Mouse (Mus musculus) heart, embryonic 11.5 days (tissue): ENCODE measurements around the gene Jazf1. TPM values are rescaled to one million over a fixed set of nuclear protein-coding genes. Genes with fewer than 3 reads are reported as not detected.

ENCODE experiments used
- ATAC-seq: fragments of 200-750 bp; cut with Nextera tagmentation; replicated peaks from 2 replicates; pipeline ENCODE4 v1.8.0; 2017; ENCODE audit warnings: moderate library complexity; ENCODE audit not compliant: insufficient number of reproducible peaks, low FRiP score, low TSS enrichment
- H3K27ac ChIP-seq: fragments of 300-500 bp; sonication (generic); 2 replicates; pipeline ENCODE4 v1.5.1; 2014; ENCODE audit warnings: mild to moderate bottlenecking, low read depth, low read length
- H3K27me3 ChIP-seq: fragments of 300-500 bp; sonication (generic); 2 replicates; pipeline ENCODE4 v1.6.1; 2014; ENCODE audit warnings: mild to moderate bottlenecking, low read length, mixed read lengths; ENCODE audit not compliant: control insufficient read depth, insufficient read depth
- H3K36me3 ChIP-seq: fragments of 300-500 bp; sonication (generic); 2 replicates; pipeline ENCODE4 v1.6.1; 2014; ENCODE audit warnings: mild to moderate bottlenecking, low read length, moderate library complexity, mixed read lengths; ENCODE audit not compliant: control insufficient read depth, insufficient read depth
- H3K4me1 ChIP-seq: fragments of 300-500 bp; sonication (generic); 2 replicates; pipeline ENCODE4 v1.6.1; 2014; ENCODE audit warnings: low read length; ENCODE audit not compliant: control insufficient read depth, insufficient read depth
- H3K4me2 ChIP-seq: fragments of 300-500 bp; sonication (generic); 2 replicates; pipeline ENCODE4 v1.6.1; 2014; ENCODE audit warnings: mild to moderate bottlenecking, moderate library complexity
- H3K4me3 ChIP-seq: fragments of 300-500 bp; sonication (generic); 2 replicates; pipeline ENCODE4 v1.5.1; 2014; ENCODE audit warnings: low read depth, low read length
- H3K9ac ChIP-seq: fragments of 300-500 bp; sonication (generic); 2 replicates; pipeline ENCODE4 v1.6.1; 2014; ENCODE audit warnings: mild to moderate bottlenecking, low read depth, low read length, moderate library complexity
- H3K9me3 ChIP-seq: fragments of 300-500 bp; sonication (generic); replicated peaks from 2 replicates; pipeline ENCODE4 v1.6.1; 2016; ENCODE audit warnings: low read length; ENCODE audit not compliant: control insufficient read depth
- whole genome bisulfite sequencing: fragments of 180-500 bp; shearing (Covaris S2); extraction: QIAGEN DNeasy Blood & Tissue Kit; methylation state at CpG from one replicate; pipeline ENCODE4 v1.1.7; 2014; ENCODE audit not compliant: insufficient replicate concordance; 5-methylcytosine and 5-hydroxymethylcytosine counted together
- polyA plus RNA-seq: library from polyadenylated mRNA; unstranded; fragments of >200 nt; fragmentation: Nextera tagmentation; extraction: Ambion mirVana; gene quantifications from 2 replicates; pipeline ENCODE4 v1.2.1, GENCODE M21; 2014

Gene Jazf1
- polyA plus RNA-seq, 1 experiment from 2014 or later: 11.5 TPM

GRCm38 (mm10) chr6:52957730-52958129 lies 110.7 kb downstream of the Jazf1 start:
- H3K27ac ChIP-seq: no peak overlapping the region
- no peaks in the 10 kb centered on the region for H3K27me3 ChIP-seq
- H3K9me3 ChIP-seq: no peaks in the 10 kb centered on the region
- ATAC-seq: no peak
- H3K4me2 ChIP-seq: no peak overlapping the region
- H3K9ac ChIP-seq: no peak overlapping the region
- peaks cover 11% of the 10 kb centered on the region; the same call in 1 of the 2 replicates for H3K4me1 ChIP-seq
- WGBS: 14% methylated on average over 4 of the region's 4 CpGs
- no peak overlapping the region for H3K4me3 ChIP-seq
- H3K36me3 ChIP-seq: no peaks in the 10 kb centered on the region

DNA sequence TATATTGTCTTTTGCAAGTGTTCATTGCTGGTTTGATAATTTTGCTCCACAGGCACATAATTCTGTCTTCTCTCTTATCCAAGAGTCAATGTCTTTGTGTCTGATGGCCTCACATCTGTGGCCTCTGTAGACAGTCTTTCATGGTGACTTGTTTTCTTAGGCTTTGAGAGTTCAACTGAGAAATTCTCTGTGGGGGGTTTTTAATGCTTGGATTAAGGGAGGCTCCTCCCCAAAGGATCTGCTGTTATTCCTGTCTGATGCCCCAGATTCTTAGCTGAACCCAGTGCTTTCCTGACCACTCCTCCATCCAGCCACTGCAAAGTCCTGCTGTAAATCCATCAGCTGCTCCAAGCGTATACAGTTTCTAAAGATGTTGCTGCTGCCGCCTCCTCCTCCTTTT lies 112.3 kb downstream of the Jazf1 start:
- 85% methylated on average over 2 of the region's 2 CpGs for WGBS
- Histone ChIP-seq H3K4me3 (no peak overlapping the region), H3K36me3 (no peaks in the 10 kb centered on the region), H3K4me1 (peaks cover 6% of the 10 kb centered on the region; the same call in 1 of the 2 replicates), H3K27me3 (no peaks in the 10 kb centered on the region), H3K9me3 (no peaks in the 10 kb centered on the region), H3K4me2 (no peak overlapping the region), H3K9ac (no peak overlapping the region), H3K27ac (no peak overlapping the region)
- ATAC-seq: no peak

DNA sequence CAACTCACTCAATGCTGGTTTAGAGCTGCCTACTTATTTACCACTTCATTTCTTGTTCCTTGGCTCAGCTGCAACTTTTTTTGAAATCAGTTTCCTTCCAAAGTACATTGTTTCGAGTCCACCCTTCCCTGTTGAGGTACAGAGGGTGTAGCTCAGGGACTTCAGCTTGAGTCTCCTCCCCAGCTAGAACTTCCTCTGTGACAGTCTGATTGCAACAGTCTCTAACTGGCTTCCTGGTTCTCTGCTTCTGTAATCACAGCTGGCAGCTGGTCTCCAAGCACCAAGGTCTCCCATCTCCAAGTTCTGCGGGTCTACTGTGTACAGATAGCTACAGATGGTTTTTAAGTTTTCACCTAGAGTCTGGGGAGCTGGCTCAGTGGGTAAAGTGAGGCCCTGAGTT lies 113.1 kb downstream of the Jazf1 start:
- H3K9ac ChIP-seq: no peak overlapping the region
- no peak overlapping the region for H3K4me2 ChIP-seq
- no peak overlapping the region for H3K4me3 ChIP-seq
- WGBS: 73% methylated on average over 2 of the region's 2 CpGs
- H3K27me3 ChIP-seq: no peaks in the 10 kb centered on the region
- H3K36me3 ChIP-seq: no peaks in the 10 kb centered on the region
- H3K4me1 ChIP-seq: peaks cover 12% of the 10 kb centered on the region
- ATAC-seq: no peak
- H3K27ac ChIP-seq: no peak overlapping the region
- no peaks in the 10 kb centered on the region for H3K9me3 ChIP-seq

- Histone ChIP-seq H3K9ac (no peak overlapping the region), H3K36me3 (no peaks in the 10 kb centered on the region), H3K4me1 (peaks cover 10% of the 10 kb centered on the region), H3K27me3 (no peaks in the 10 kb centered on the region), H3K9me3 (no peaks in the 10 kb centered on the region), H3K4me2 (no peak overlapping the region), H3K4me3 (no peak overlapping the region), H3K27ac (no peak overlapping the region)
- no peak for ATAC-seq
- 92% methylated on average over 3 of the region's 3 CpGs for WGBS
Measured at GRCm38 (mm10) chr6:52954861-52955260, 113.6 kb downstream of the Jazf1 start.

GRCm38 (mm10) chr6:52954441-52954840 lies 114.0 kb downstream of the Jazf1 start:
- no peaks in the 10 kb centered on the region for H3K9me3 ChIP-seq
- H3K4me3 ChIP-seq: no peak overlapping the region
- no peak for ATAC-seq
- H3K27ac ChIP-seq: no peak overlapping the region
- no peak overlapping the region for H3K9ac ChIP-seq
- H3K36me3 ChIP-seq: no peaks in the 10 kb centered on the region
- peaks cover 13% of the 10 kb centered on the region for H3K4me1 ChIP-seq
- H3K27me3 ChIP-seq: no peaks in the 10 kb centered on the region
- H3K4me2 ChIP-seq: no peak overlapping the region
- WGBS: 73% methylated on average over 9 of the region's 9 CpGs

GRCm38 (mm10) chr6:52952526-52952900 lies 115.9 kb downstream of the Jazf1 start:
- H3K4me1 ChIP-seq: peaks cover 15% of the 10 kb centered on the region
- H3K27ac ChIP-seq: no peak overlapping the region
- no peak overlapping the region for H3K4me2 ChIP-seq
- H3K27me3 ChIP-seq: no peaks in the 10 kb centered on the region
- no peak overlapping the region for H3K9ac ChIP-seq
- WGBS: 73% methylated on average over 8 of the region's 8 CpGs
- H3K36me3 ChIP-seq: no peaks in the 10 kb centered on the region
- H3K9me3 ChIP-seq: no peaks in the 10 kb centered on the region
- no peak overlapping the region for H3K4me3 ChIP-seq
- ATAC-seq: no peak

DNA sequence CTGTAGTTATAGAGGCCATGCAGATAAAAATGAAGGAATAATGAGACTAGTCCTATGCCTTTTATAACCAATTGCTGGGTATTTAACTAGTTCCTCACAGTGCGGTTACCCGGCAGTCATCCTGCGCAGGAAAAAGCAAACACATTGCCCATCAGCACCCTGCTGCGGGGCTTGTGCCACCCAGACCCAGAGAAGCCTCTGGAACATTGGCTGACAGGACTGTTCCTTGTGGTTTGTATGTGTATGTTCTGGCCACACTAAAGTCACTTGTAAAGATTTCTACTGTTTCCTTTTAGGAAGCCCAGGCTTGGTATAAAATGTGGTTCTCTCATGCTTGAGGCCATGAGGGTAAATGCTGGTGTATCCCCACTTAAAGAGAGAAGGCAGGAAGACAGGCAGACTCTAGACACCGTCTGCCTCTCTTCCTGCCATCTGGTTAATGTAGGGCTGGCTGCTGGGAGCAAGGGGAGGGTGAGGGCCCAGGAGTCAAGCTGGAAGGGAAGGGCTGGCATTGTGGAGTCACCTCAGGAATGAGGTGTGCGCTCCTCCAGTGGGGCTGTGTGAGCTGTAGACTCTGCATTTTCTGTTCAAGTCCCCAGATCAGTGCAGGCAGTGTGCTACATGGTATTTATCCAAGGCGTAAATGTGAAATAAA lies 116.4 kb downstream of the Jazf1 start:
- H3K36me3 ChIP-seq: no peaks in the 10 kb centered on the region
- no peak overlapping the region for H3K9ac ChIP-seq
- H3K4me2 ChIP-seq: no peak overlapping the region
- 65% methylated on average over 7 of the region's 7 CpGs for WGBS
- no peaks in the 10 kb centered on the region for H3K27me3 ChIP-seq
- H3K4me1 ChIP-seq: peaks cover 15% of the 10 kb centered on the region
- no peaks in the 10 kb centered on the region for H3K9me3 ChIP-seq
- no peak for ATAC-seq
- H3K4me3 ChIP-seq: no peak overlapping the region
- no peak overlapping the region for H3K27ac ChIP-seq

DNA sequence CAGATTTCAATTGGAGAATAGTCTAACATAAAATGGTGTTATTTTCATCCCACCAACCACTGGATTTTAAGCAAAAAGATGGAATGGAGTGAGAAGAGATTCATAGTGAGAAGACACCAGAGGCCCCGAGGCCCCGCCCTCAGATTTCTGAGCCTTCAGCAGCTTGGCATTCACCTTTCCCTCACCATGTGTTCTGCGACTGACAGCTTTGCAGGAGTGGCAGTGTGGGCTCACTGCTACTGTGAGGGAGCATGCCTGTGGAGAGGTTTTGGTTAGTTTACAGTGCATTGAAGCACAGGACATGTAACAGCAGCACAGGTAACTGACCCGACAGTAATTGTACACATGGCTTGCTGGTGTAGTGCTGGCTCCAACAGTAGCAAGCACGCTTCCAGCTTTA lies 118.1 kb downstream of the Jazf1 start:
- 69% methylated on average over 5 of the region's 5 CpGs for WGBS
- Histone ChIP-seq H3K9me3 (no peaks in the 10 kb centered on the region), H3K4me3 (no peak overlapping the region), H3K27me3 (no peaks in the 10 kb centered on the region), H3K4me2 (no peak overlapping the region), H3K4me1 (peaks cover 15% of the 10 kb centered on the region), H3K9ac (no peak overlapping the region), H3K36me3 (no peaks in the 10 kb centered on the region), H3K27ac (no peak overlapping the region)
- ATAC-seq: no peak

DNA sequence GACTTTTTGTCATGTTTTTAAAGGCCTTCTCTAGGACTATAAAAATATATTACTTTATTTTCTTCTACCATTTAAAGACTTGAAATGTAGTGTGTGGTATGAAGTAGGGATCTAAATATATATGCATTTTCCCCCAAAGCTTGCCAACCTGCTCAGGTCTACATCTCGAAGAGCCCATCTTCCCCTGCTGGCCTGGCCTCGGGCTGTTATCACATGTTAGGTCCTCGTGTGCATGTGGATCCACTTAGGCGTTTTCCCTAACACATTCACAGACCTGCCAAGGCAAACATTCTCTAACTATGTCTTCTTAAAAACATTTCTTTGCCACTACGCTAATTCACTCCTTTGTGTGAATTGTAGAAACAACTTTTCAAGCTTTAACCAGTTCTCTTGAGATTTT lies 125.9 kb downstream of the Jazf1 start:
- WGBS: 54% methylated on average over 5 of the region's 5 CpGs
- Histone ChIP-seq H3K36me3 (no peaks in the 10 kb centered on the region), H3K4me2 (no peak overlapping the region), H3K4me1 (no peaks in the 10 kb centered on the region), H3K4me3 (no peak overlapping the region), H3K27me3 (no peaks in the 10 kb centered on the region), H3K27ac (no peak overlapping the region), H3K9ac (no peak overlapping the region), H3K9me3 (no peaks in the 10 kb centered on the region)
- ATAC-seq: no peak
